Mouse (Mus musculus): ENCODE measurements at regions not wholly inside any gene's neighbourhood (a gene's known extent, or its start where the extent isn't known, plus 50 kb on each side); places are given as distances from the start of the nearest gene placed in this dataset.

DNA sequence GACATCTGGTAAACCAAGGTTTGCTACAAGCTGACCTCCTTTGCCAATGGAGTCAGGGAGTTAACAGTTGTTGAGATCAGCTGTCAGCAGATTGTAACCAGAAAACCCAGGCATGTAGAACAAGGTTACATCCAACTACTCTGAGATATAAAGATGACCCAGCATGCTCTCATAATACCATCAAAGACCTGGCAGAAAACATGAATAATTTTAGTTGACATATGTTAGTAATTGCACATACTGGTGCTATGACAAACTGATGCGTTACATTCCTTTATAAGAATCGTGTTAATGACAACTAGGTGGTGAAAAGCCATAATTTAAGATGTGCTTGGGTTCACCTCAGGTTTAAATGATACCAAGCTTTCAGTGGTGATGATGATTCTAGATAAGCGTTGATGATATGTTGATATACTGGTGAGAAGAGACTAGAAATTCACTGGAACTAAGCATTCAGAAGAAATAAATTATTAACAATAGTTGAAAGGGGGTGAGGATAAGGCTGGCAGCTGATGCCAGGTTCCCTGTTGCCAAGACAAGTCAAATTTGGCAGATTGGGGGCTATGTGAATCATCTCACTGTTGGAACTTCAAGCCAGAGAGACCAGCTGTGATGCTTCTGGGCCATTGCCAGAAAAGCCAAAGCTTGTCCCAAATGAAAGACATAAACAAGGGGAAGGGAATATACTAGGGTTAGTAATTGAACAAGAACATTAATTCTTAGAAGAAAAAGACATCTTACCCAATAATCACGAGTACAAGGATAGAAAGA is 437.7 kb upstream of the Gm21961 start:
- TF ChIP-seq CHD2 (IDR thresholded peaks at IDR 0.05; ENCODE audit: low read depth, low read length) (no peak), HCFC1 (IDR thresholded peaks at IDR 0.05; ENCODE audit: borderline replicate concordance, insufficient read depth, low read length) (no peak), ZC3H11A (IDR thresholded peaks at IDR 0.05; ENCODE audit: borderline replicate concordance, low read depth, low read length) (no peak), ZNF384 (IDR thresholded peaks at IDR 0.05; ENCODE audit: low read depth, low read length) (no peak), MAFK (IDR thresholded peaks at IDR 0.05; ENCODE audit: insufficient read depth, low read depth, low read length) (no peak)

Data from ES-E14 (cell line).